Mouse (Mus musculus): ENCODE data around the gene Gabrr1. TPM values are rescaled to one million over a fixed set of nuclear protein-coding genes. Genes with fewer than 3 reads are reported as not detected.
"Not testable (repeated sequence)": the region's sequence is repeated elsewhere in the genome, so short reads cannot be mapped to it uniquely, and the experiment has no call there.

Gabrr1 gene
- polyA plus RNA-seq (2012; rRNA removed): 5.0 and 6.0 TPM in 2 replicates

DNA sequence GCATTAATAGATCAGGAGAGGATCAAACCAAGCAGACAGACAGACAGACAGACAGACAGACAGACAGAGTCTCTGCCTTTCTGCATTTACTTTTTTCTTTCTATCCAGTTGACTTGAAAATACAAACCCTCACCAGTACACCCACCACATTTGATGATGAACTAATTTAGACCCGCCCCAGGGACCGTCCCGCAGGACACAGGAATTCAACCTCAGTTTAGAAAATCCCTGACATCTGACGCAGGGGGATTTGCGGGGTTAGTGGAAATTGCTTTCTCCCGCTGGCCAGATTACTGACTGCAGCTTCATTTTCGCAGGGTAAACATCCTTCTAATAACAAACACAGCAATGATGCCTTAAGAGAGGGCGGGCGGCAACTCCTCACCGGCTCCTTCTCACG lies at the start of gene Gabrr1:
TSS of gene Gabrr1 (plus strand) at position 301 of the 400 bp plus-strand sequence.
- no peak for DNase-seq (ENCODE audit: low read depth)

DNA sequence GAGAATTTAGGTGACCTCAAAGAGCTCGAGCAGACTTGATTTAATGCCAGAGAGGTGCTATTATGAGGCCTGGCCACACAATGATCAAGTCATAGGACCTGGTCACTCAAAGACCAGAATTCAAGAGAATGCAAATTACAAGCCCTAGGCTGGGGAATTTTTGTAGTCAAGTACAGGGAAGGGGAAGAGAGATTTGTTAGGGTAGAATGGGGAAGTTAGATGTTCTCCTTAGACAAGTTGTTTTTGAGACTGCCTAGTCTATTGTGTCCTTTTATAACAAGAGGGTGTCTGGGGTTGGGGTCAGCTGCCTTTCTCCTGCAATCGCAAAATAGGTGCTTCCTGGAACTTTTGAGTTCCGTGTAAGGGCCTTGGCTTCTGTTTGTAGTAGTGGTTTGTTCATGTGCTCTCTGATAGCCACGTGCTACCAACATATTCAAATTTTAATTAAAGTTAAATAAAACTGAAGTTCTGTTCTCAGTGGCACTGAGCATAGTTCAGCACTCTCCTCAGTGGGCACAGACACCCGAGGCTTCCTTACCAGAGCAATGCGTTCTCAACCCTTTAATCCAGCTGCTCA lies 33.1 kb upstream of the Gabrr1 start:
- DNase-seq (ENCODE audit: low read depth): no peak

DNA sequence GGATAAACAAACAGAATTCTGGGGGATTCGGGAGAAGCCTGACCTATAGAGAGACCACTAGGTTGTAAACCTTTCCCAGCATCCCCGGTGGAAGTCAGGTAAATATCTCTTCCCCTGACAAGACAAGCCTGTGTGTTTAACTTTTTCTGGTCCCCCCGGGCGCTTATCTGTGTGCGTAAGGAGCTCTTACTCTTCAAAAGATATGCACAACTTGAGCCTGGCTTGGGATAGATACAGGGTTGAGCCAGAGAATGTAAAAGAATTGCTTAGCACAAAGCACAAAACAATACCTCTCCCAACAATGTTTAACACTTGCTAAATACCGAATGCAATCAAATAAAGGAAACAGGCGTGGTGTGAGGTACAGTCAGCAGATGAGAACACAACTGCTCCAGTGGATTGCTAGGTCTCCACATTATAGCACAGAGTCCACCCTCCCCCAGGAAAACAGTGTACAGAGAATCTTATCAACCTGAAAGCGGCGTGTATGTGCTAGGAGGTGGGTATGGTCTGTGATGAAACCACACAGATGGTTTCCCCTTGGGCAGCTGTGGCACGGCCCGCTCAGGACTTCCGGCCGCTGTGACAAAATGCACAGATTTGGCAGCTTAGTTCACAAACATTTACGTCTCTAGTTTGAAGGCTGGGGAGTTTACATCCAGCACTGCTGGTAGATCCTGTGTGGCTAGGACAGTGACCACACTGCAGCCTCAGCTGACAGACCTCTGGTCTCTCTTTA lies 22.4 kb upstream of the Gabrr1 start:
- DNase-seq (ENCODE audit: low read depth): no peak

DNA sequence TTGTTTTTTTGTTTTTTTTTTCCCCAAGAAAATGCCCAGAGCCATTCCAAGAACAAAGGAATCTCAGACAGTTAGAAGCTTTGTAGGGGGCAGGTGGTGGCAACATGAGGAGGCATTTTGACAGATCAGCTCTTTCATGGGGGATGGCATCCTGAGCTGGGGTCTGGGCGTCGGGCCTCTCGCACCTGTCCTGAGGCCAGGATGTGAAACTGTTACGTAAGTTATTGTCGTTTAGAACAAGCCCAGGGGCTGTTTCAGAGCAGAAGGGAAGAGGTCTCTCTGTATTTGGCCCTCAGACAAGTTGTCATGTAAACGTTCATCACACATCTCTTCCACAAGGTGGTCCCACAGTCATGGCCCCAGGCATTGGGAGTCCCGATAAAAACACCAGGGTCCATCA lies 21.5 kb upstream of the Gabrr1 start:
- no peak for DNase-seq (ENCODE audit: low read depth)

DNA sequence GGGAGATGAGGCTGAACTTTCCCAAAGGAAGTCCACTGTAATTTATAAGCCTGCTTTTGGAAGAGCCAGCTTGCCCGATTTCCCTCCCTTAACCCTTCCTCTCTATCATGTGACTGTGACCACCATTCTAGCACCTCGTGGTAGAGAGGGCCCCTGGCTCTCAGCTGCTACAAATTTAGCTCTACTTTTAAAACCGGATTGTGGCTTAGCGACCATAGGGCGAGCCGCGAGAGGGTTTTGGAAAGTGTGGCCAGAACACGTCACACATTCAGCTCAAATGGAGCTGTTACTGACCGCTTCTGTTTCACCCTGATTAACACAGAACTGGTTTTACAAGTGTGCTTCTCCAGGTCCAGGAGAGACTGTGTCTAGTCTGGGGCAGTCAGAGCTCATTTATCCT lies 21.0 kb upstream of the Gabrr1 start:
- no peak for DNase-seq (ENCODE audit: low read depth)

DNA sequence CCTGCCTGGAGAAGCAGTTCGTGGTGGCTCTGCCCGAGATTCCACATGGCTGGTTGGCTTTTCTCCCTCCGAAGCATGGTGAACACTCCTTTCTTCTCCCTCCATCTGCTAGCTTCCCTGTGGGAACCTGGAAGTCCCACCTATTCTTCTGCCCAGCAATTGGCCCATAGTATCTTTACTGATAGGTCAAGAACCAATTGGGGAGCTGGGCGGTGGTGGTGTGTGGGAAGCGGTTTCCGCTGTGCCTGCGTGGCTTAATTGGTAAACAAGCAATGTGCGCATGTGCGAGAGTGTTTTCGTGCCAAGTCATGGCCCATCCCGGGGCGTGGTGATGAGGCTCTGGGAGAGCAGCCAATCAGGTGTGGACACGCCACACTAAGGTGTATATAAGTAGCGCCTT lies 19.5 kb upstream of the Gabrr1 start:
- not testable (repeated sequence) for DNase-seq (ENCODE audit: low read depth)

DNA sequence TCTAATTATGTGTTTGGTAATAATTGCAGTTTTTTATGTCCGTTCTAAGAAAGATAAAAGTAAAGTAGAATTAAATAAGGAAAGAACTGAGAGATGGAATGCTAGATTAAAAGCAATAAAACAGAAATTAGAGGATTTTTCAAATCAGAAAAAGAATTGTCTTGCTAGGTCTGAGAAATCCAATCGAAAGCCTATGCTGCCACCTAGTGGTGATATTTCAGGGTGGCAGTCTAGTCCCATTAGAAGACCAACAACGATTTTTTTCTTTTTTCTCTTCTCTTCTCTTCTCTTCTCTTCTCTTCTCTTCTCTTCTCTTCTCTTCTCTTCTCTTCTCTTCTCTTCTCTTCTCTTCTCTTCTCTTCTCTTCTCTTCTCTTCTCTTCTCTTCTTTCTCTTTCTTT lies 13.2 kb upstream of the Gabrr1 start:
- DNase-seq (ENCODE audit: low read depth): not testable (repeated sequence)

DNA sequence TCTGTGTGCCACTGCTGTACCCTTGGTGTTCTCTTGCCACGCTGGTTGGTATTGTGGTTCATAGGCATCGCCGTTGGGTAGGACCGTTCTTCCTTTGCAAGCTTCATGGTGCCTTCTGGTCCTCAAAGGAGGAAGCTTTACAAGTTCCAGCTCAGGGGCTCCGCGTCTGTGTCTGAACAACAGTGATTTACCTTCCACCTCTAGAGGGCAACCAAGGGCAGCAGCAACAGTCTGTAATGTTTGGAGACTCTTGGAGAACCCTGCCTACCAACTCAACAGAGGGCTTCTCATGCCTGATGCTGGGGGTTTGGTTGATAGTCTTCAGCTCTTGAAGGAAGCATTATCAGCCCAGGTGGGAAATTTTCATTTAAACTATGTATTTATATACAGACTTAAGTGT lies 7.8 kb upstream of the Gabrr1 start:
- DNase-seq (ENCODE audit: low read depth): no peak

DNA sequence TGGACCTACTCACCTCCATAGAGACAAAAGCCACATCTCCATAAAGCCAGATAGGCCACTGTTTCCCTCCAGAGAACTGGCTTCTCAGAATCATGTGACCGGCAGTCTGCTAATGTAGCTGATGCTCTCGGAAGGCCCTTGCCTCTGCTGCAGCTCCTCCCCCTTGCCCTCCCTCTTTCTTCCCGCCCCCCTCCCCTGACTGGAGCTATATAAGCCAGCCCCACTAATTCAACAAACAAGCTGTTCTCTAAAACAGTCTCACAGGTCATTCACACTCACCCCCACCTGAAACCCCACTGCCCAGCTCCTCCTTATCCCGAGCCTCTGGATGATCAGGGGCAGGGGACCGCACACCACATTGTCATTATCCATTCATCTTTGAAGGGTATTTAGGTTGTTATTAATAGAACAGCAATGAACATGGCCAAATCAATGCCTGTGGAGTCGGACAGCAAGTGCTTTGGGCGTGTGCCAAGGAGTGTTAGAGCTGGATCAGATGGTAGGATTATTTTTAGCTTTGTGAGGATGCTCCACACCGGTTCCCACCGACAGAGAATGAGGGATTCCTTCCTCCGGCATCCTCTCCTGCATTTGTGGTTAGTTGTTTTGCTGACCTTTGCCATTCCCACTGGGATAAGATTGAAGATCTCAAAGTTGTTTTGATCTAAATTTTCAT lies 6.8 kb upstream of the Gabrr1 start:
- DNase-seq (ENCODE audit: low read depth): no peak

DNA sequence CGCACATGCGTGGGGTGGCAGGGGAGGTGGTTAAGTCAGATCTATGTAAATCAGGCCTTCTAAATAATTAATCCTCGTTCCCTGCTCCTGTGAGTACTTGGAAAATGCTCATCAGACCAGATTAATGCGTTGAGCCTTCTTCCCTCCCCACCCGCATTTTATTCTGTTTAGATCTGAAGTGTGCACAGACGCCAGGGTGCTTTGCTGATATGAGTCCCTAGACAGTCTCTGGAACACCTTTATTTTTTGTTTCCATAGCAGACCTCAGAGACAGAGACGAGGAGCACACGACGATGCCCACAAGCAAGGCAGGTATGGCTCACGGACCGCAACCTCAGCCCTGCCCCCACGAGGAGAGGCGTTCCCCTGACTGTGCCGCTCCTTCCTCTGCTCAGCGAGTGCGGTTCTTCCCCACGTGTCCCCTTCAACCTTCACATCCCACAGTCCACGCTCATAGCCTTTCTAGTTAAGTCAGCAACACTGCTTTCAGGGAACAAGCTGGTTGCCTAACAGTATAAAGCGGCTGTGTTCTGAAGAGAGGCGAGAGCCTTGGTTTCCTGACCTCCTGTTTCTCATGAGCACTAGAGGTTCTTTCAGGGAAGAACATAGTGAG lies 14.5 kb downstream of the Gabrr1 start:
- DNase-seq (ENCODE audit: low read depth): no peak

DNA sequence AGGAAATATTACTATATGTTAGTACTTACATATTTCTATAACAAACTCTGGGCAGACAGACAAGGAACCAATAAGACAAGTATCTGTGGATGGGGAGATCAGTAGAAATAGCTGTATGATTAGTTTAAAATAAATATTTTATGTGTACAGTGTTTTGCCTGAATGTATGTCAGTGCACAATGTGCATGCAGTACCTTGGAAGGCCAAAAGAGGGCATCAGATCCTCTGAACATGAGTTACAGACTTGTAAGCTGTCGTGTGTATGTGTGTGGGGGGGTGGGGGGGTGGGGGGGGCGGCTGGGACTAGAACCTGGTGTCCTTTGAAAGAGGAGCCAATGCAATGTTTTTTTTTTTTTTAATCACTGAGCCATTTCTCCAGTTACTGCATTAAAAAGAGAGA lies 15.5 kb downstream of the Gabrr1 start:
- DNase-seq (ENCODE audit: low read depth): no peak

DNA sequence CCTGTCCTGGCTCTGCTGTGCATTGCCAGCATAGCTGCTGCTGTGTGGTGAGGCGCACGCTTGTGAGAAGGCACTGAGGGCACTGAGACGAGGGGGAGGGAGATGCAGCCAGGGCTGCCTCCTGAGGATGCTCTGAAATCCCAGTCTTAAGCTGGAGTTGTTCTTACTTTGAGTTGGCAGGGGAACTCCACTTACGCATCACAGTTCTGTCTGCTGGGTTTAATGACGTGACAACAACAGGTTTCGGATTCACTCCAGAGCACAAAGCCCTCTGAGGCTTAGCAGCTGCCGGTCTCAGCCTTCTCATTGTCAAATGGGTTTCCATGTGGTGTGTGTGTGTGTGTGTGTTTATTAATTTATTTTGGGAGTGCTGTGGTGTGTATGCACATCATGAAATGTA lies 16.8 kb downstream of the Gabrr1 start:
- no peak for DNase-seq (ENCODE audit: low read depth)

DNA sequence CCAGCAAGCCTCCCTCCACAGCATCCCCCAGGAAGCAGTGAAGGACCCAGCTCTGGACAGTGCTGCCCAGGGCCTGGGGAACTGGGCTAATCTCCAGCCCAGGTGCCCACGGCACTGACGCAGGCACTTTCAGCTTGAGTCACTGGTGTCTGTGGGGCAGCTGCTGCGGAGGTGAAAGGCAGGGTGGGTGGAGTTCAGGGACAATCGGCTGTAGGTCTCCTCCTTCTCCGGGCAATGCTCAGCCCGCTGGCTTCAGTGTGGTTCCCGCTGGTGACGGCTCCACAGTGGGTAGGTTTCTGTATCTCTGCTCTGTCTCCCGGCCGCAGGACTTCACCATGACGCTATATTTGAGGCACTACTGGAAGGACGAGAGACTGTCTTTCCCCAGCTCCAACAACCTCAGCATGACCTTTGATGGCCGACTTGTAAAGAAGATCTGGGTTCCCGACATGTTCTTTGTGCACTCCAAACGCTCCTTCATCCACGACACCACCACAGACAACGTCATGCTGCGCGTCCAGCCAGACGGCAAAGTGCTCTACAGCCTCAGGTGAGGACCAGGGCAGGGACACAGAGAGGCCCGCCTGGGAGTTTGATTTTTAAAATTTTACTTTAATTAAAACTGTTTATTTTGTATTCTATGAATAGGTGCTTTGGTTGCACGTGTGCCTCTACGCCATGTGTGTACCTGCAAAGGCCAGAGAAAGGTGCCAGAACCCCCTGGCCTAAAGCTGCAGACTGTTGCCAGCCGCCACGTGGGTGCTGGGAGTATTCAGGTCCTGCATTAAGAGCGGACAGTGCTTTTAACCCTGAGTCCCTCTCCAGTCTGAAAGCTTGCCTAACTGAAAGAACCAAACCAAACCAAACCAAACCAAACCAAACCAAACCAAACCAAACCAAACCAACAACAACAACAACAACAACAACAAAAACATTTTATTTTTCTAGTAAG lies 20.0 kb downstream of the Gabrr1 start:
- no peak for DNase-seq (ENCODE audit: low read depth)

DNA sequence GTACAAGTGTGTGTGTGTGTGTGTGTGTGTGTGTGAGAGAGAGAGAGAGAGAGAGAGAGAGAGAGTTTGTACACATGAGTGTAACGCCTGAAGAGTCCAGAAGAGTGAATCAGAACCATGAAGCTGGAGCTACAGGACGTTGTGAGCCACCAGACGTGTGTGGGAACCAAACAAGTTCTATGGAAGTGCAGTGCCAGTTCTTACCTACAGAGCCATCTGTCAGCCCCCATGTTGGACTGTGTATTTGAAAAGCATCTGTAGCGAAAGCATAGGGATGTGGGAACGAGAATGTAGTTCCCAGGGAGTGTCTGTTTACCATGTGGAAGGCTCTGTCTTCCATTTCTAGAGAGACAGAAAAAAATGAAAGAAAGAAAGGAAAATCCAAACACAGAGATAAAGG lies 51.2 kb downstream of the Gabrr1 start:
- no peak for DNase-seq (ENCODE audit: low read depth)

DNA sequence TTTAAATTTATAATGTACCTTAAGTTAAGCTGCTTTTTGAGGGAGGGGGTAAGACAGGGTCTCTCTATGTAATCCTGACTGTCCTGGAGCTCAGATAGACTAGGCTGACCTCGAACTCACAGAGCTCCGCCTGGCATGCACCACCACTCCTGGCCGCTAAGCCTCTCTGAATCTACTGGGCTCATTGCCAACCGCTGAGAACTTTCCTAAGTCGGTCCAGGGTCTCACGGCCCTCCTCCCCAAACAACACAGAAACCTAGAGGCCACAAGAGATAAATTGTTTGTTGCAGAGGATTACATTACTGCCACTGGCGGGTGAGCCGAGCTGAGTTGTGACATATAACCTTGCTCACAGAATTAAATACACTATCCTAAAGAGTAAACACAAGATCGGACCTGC lies 55.8 kb downstream of the Gabrr1 start:
- DNase-seq (ENCODE audit: low read depth): no peak

DNA sequence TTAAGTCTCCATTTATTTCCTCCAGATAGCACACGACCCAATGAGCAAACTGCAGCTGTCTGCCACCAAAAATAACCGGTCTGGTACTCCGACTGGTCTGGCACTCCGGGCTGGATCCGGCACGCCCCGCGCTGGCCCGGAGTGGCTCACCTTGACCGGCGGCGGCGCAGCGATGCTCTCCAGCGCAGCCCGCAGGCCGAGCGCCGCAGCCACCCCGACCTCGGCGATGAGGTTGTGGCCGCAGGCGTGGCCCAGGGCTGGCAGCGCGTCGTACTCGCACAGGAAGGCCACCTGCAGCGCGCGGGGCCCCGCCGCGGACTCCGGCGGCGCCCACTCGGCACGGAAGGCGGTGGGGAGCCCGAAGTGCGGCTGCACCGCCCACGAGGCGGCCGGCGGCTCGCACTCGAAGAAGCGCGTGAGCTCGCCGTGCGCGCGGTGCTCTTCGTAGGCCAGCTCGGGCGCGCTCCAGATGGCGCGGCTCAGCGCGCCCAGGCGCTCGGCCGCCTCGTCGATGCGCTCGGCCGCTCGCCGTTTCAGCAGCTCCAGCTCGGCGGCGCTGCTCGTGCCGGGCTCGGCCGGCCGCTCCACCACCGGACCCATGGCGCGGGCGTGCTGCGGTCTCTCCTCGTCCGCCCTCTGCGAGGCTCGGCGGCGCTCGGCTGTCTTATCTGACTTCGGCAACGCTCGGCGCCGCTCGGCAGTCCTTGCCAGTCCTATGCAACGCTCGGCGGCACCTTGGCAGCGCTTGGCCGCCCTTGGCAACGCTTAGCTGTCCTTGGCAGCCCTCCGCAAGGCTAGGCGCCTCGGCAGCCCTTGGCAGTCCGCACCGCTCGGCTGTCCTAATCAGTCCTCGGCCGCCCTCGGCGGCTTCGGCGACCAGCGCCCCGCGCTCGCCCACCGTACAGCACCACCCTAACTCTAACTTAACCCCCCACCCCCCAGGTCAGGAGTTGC lies 56.7 kb downstream of the Gabrr1 start:
- no peak for DNase-seq (ENCODE audit: low read depth)

DNA sequence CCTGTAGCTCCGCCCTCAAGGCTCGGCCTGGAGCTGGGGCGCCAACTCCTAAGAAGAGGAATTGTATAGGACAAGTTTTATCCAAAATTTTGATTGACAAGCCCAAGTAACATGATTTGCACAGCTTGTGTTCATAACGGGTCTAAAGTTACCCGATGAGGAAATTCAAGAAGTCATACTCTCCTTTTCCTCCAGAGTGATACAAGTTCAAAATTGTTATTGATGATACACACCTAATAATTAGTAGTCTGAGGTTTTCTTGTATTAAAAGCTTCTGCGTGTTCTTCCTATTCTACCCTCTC lies 57.4 kb downstream of the Gabrr1 start, which contains the start of gene Pm20d2:
TSS of gene Pm20d2 (minus strand) at position 3 of the 302 bp plus-strand sequence.
- no peak for DNase-seq (ENCODE audit: low read depth)

DNA sequence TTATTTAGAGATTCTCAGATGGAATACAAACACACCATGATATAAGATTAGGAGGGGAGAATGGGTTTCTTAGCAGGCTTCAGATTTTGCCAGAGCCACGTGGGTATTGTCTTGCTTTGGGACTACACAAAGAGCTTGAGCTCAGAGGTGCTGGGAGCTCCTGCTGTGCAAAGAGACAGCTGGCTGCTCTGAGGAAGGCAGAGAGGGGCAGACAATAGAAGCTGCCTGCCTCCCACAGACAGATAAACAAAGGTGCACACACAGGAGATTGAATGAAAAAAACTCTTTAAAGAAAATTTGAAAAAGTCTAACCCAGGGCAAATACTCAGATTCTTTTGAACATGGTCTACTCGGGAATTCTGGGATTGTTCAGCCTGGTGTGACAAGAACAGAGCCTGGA lies 65.8 kb downstream of the Gabrr1 start:
- no peak for DNase-seq (ENCODE audit: low read depth)

DNA sequence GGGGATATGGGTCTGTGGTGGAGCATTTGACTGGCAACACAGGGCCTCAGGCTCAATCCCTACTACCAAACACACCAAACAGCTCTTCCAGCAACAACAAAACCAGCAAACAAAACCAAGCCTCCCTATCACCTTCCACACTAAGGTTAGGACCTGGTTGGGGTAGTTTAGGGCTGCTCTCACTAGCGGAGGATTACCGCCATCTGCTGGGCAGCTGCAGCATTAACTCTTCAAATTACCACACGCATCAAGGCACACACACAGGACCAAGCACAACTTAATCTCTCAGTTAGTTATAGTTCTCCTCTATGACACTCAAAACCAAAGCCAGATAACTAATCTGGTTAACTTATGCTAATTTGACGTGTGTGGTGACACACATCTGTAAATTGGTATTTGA lies 72.4 kb downstream of the Gabrr1 start:
- DNase-seq (ENCODE audit: low read depth): no peak

DNA sequence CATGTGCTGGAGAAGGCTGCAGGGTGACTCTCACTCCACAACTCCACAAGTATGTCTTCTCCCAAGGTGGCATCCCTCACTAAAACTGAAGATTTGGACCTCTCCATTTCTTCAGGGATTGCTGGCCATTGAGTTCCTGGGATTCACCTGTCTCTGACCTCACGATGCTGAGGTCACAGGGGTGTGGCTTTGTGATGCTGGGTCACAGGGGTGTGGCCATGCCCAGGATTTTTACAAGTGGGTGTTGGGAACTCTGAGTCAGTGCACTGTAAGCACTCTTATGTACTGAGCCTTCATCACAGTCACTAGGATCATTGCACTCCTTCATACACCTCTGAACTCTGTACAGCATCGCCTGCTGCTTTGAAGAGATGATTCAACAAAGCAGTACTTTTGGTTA lies 75.2 kb downstream of the Gabrr1 start:
- no peak for DNase-seq (ENCODE audit: low read depth)
